In the genomic region with DNA sequence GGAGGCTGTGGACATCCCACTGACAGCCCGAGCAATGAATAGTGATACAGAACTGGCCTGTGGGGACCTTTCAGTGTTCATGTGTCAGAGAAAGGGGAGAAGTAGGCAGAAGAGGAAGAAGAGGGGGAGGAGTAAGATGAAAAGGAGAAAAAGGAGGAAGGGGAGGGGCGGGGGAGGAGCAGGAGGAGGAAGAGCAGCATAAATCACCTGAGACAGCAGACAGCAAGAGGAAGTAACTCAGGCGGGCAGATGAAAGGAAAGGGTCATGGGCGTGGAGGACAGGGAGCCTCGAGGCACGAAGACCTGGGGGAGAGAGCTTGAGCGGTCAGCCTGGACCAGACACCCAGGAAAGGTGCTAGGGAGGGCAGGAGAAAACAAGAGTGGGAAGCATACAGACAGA, we compare ENCODE assay signal across 20 mouse cellular contexts. TPM values are rescaled to one million over a fixed set of nuclear protein-coding genes. Genes with fewer than 3 reads are reported as not detected.
A peak's percentile ranks its signal among the peaks of the same experiment; 100 is the strongest.
DNase-seq lines count a peak whose midpoint lies in the region; ATAC-seq lines count a peak whose summit lies in the region.
"Had no signal": no experiment of that assay in that cellular context is flagged by ENCODE, and none has a peak within 500 bp of the region (broad histone marks: within the 10 kb centered on the region; RNA-seq: fewer than 3 reads in every experiment).

No protein-coding gene starts in this region.

- no peaks in the 10 kb centered on the region for H3K27me3 ChIP-seq in kidney, embryonic 14.5 days (ENCODE audit: control insufficient read depth, insufficient read depth, low read length)
- H3K27me3 ChIP-seq: limb, embryonic 15.5 days; neural tube, embryonic 12.5 days had no signal

- no peak overlapping the region for H3K27ac ChIP-seq in kidney, embryonic 14.5 days (ENCODE audit: low read depth, low read length)
- H3K27ac ChIP-seq: heart, embryonic 10.5 days; limb, embryonic 15.5 days; macrophage; neural tube, embryonic 12.5 days had no signal

- H3K4me1 ChIP-seq in kidney, embryonic 14.5 days (ENCODE audit: control insufficient read depth, insufficient read depth, low read length) = 0 out of 2 replicates have a peak, but pooled peaks cover 15% of the 10 kb centered on the region

- peaks cover 5% of the 10 kb centered on the region; the same call in 1 of the 2 replicates for H3K36me3 ChIP-seq in kidney, embryonic 14.5 days (ENCODE audit: control insufficient read depth, insufficient read depth, low read length)
- H3K36me3 ChIP-seq: limb, embryonic 15.5 days had no signal

- H3K4me2 ChIP-seq in kidney, embryonic 14.5 days (replicated peaks; ENCODE audit: low read depth, low read length) = no peak overlapping the region
- H3K4me2 ChIP-seq: limb, embryonic 15.5 days; neural tube, embryonic 12.5 days had no signal

- WGBS in kidney, embryonic 14.5 days = 17% methylated on average over 7 of the region's 7 CpGs

- no peak overlapping the region for H3K9ac ChIP-seq in kidney, embryonic 14.5 days (ENCODE audit: low read depth, low read length)
- H3K9ac ChIP-seq: limb, embryonic 15.5 days; neural tube, embryonic 12.5 days had no signal

- ATAC-seq in kidney, embryonic 14.5 days (ENCODE audit: low FRiP score, low TSS enrichment) = peak; percentile 30; the same call in 1 of the 2 replicates
- ATAC-seq in CD4-positive, CD25-positive, alpha-beta regulatory T cell, adult 4 months = peak; percentile 56
- ATAC-seq in hematopoietic stem cell, adult 5-6 weeks (replicated peaks in 1 of 2; ENCODE audit: insufficient read depth in 1 of 2, low FRiP score in 2 of 2, low TSS enrichment in 1 of 2, low read depth in 1 of 2, poor library complexity in 2 of 2, severe bottlenecking in 2 of 2) = peak; percentile 73 to 75
- ATAC-seq: midbrain, embryonic 16.5 days had no signal

- H3K4me3 ChIP-seq in kidney, embryonic 14.5 days (ENCODE audit: low read length) = no peak overlapping the region
- H3K4me3 ChIP-seq: heart, embryonic 10.5 days; limb, embryonic 15.5 days; neural tube, embryonic 12.5 days had no signal

- 0 out of 2 replicates have a peak, but pooled peaks cover 2% of the 10 kb centered on the region for H3K9me3 ChIP-seq in kidney, embryonic 14.5 days (ENCODE audit: control insufficient read depth, low read length)
- H3K9me3 ChIP-seq: heart, embryonic 10.5 days; limb, embryonic 15.5 days; neural tube, embryonic 12.5 days had no signal

- no peak for DNase-seq in kidney, postnatal 10 days
- DNase-seq in thymus, postnatal 10 days (ENCODE audit: low spot score in 2 of 2) = peak; percentile 12 to 13
- no peak for DNase-seq in natural killer cell, adult 2 months (ENCODE audit: low spot score in 2 of 2)
- no peak for DNase-seq in cerebellum, adult 9-10 months
- DNase-seq in adrenal gland, postnatal 36 days = no peak
- DNase-seq: adrenal gland, adult 8-10 months; cerebellum, postnatal 14 days; gastrocnemius, postnatal 14 days; heart, postnatal 36 days; kidney, postnatal 25 days; lung, adult 2 months; right cerebral cortex, adult 18-20 months had no signal

RNA-seq across cellular contexts. Expression of gene Bend4, which starts 23.7 kb away (rescaled TPM):
- polyA plus RNA-seq in kidney, embryonic 14.5 days (2014; fragmentation: Nextera tagmentation; extraction: Ambion mirVana) = 9.7 and 11.6 TPM in 2 replicates
- polyA plus RNA-seq in CD4-positive, CD25-positive, alpha-beta regulatory T cell, adult 4 months (2017; shearing (Covaris generic)) = under 1 TPM; 0.10 to 0.15 TPM
- total RNA-seq in hematopoietic stem cell, adult 5-6 weeks (2017) = 9.6 and 10.1 TPM in 2 replicates
- total RNA-seq in adrenal gland, postnatal 36 days (2021) = 1 to 10 TPM in 1 of 2 experiments, under 1 TPM in 1; 0.56 to 1.1 TPM

Comparison
In these comparisons a context has a peak if more than half of its experiments do, and no peak if none do; other contexts are left out.
1. DNase-seq: peak in thymus, postnatal 10 days (2 of 2); none in kidney, postnatal 10 days (single experiment), natural killer cell, adult 2 months (0 of 2), cerebellum, adult 9-10 months (single experiment) and adrenal gland, postnatal 36 days (0 of 2).
2. Peak in every context shown above with its lines, with median percentiles within 50 percentile points of each other: ATAC-seq.